Mouse (Mus musculus) urinary bladder, postnatal 0 days (tissue): Measurements from ENCODE around the gene Ankdd1a. TPM values are rescaled to one million over a fixed set of nuclear protein-coding genes. Genes with fewer than 3 reads are reported as not detected.

Experiments
- polyA plus RNA-seq: library from polyadenylated mRNA; unstranded; fragments of >200 nt; fragmentation: Nextera tagmentation; extraction: Ambion mirVana; gene quantifications from 2 replicates; pipeline ENCODE4 v1.2.1, GENCODE M21; 2015

Ankdd1a gene
- 2.9 and 3.0 TPM in 2 replicates for polyA plus RNA-seq

GRCm38 (mm10) chr9:65519807-65520504, at the start of gene Ankdd1a:
TSS of gene Ankdd1a (minus strand) at chr9:65520193.

GRCm38 (mm10) chr9:65460732-65461442, 59.1 kb downstream of the Ankdd1a start, which contains the start of gene Spg21:
TSS of gene Spg21 (plus strand) at chr9:65460947.

Other genes with a start within 250 kb of the Ankdd1a start
- 31.5 and 33.3 TPM in 2 replicates for gene Clpx, start 225.9 kb downstream of the Ankdd1a start, polyA plus RNA-seq
- 4.3 and 4.6 TPM in 2 replicates for gene Pdcd7, start 174.1 kb downstream of the Ankdd1a start, polyA plus RNA-seq
- gene Ubap1l, start 159.2 kb downstream of the Ankdd1a start, polyA plus RNA-seq, result not detected in 2 replicates
- 1.7 and 2.0 TPM in 2 replicates for gene Kbtbd13, start 128.5 kb downstream of the Ankdd1a start, polyA plus RNA-seq
- 10.1 and 11.0 TPM in 2 replicates for gene Rasl12, start 121.7 kb downstream of the Ankdd1a start, polyA plus RNA-seq
- gene Slc51b, start 97.2 kb downstream of the Ankdd1a start, polyA plus RNA-seq, result not detected in 2 replicates
- 10.7 and 10.9 TPM in 2 replicates for gene Mtfmt, start 84.4 kb downstream of the Ankdd1a start, polyA plus RNA-seq
- gene Spg21, start 59.2 kb downstream of the Ankdd1a start, polyA plus RNA-seq, result 54.0 and 60.5 TPM in 2 replicates
- gene Plekho2, start 59.8 kb upstream of the Ankdd1a start, polyA plus RNA-seq, result 36.9 and 37.9 TPM in 2 replicates
- 1.9 and 3.0 TPM in 2 replicates for gene Pif1, start 67.0 kb upstream of the Ankdd1a start, polyA plus RNA-seq
- gene Rbpms2, start 109.5 kb upstream of the Ankdd1a start, polyA plus RNA-seq, result 136 and 143 TPM in 2 replicates
- 210 and 217 TPM in 2 replicates for gene Oaz2, start 147.8 kb upstream of the Ankdd1a start, polyA plus RNA-seq